Mouse (Mus musculus): ENCODE data around the gene Gal3st4.
"Not testable (repeated sequence)": the region's sequence is repeated elsewhere in the genome, so short reads cannot be mapped to it uniquely, and the experiment has no call there.

The Gal3st4 gene

GRCm38 (mm10) chr5:138260834-138261233, 11.8 kb downstream of the Gal3st4 start:
- no peak for DNase-seq

- DNase-seq = no peak
Observed at GRCm38 (mm10) chr5:138260051-138260450, 12.6 kb downstream of the Gal3st4 start.

DNA sequence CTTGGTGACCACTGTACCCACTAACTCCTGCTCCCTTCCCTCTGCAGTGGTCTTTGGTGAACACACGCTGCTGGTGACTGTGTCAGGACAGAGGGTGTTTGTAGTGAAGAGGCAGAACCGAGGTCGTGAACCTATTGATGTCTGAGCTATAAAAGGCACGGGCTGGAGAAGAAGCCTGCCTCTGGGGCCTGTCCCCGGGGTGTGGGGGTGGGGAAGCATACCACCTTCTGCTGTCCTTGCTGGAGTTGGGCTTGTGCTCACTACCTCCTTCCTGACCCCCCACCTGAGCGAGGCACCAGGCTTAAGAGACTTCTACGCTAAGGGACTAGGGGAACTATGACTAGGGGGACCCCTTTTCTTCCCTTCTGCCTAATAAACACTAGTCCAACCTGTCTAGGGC, 13.6 kb downstream of the Gal3st4 start:
- no peak for DNase-seq

DNA sequence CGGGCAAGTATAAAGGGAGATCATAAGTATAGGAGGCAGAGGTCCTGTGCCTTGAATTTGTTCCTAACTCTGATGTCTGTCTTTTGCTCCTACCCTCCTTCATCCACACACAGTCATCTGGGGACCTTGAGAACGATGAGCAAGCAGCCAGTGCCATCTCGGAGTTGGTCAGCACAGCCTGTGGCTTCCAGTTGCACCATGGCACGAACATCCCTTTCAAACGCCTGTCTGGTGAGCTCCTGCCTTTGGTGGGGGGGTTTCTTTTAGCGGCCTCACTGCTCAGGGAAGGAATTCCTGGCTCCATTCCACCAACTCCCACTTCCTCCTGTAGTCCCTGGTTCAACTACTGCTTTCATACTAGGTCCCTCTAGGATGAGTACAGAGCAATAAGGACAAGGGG, 14.1 kb downstream of the Gal3st4 start:
- DNase-seq = no peak

GRCm38 (mm10) chr5:138258078-138258477, 14.6 kb downstream of the Gal3st4 start:
- no peak for DNase-seq

DNA sequence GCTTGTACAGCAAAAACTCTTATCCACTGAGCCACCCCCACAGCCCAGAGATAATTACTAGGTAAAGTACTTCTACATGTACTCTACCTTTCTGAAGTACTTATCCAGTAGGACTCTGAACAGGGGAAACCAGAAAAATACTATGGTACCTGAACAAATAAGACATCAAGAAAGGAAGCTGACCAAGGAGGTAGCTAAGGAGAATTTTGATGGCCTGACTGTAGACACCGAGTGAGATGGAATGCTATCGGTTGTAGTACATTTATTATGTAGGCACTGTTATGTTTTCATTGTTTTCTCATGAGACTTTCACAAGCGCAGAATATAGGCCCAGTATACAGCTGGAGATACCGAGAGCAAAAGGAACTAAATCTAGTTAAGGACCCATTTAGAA, 15.1 kb downstream of the Gal3st4 start:
- DNase-seq = no peak

GRCm38 (mm10) chr5:138256966-138257584, 15.6 kb downstream of the Gal3st4 start:
- DNase-seq = peak in 1 of 2 experiments; percentile 14

- no peak for DNase-seq
Observed at GRCm38 (mm10) chr5:138256094-138256467, 16.6 kb downstream of the Gal3st4 start.

DNA sequence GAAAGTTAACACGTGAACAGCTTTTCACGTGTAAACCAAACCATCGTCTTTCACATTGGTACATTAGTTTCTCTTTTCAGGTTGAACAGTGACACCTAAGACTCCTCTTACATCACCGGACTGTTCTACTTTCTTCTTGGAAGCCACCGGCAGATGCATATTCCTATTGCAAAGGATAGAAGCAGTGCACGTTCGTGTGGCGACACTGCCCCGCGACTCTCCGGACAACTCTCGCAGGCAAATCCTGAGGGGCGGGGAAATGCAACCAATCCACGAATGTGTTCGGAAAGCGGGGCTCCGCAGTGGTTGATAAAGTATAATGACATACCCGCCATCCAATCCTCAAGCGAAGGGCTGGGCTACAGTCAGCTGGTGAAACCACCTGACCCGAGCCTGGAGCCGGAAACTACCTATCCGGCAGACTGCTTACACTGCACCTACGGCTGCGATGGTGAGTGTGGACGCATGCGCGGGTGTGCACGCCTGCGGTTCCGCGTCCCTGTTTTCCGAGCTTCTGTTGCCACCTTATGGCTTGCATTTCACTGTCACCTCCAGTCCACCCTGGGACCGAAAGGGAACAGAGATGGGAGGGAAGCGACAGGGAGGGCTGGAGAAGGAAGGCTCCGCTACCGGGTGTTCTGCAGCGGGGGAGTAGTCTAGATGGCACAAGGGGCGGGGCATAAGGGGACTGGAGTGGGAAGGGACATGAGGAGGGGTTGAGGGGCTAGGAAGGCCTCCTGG, 17.1 kb downstream of the Gal3st4 start, which contains the start of gene Lamtor4:
Gene Lamtor4, plus strand, starts transcription at position 130 of the 741 bp plus-strand sequence.
- peak; percentile 90 to 95 for DNase-seq

- no peak for DNase-seq
Observed at GRCm38 (mm10) chr5:138253061-138253460, 19.6 kb downstream of the Gal3st4 start.

GRCm38 (mm10) chr5:138251144-138251543, 21.5 kb downstream of the Gal3st4 start:
- no peak for DNase-seq

GRCm38 (mm10) chr5:138241511-138241910, 31.1 kb downstream of the Gal3st4 start:
- no peak for DNase-seq

- DNase-seq = no peak
Observed at GRCm38 (mm10) chr5:138234224-138234623, 38.4 kb downstream of the Gal3st4 start.

GRCm38 (mm10) chr5:138233778-138234177, 38.9 kb downstream of the Gal3st4 start:
- no peak for DNase-seq

- DNase-seq = no peak
Observed at GRCm38 (mm10) chr5:138229511-138229910, 43.1 kb downstream of the Gal3st4 start.

GRCm38 (mm10) chr5:138228026-138228425, 44.6 kb downstream of the Gal3st4 start:
- DNase-seq = no peak

DNA sequence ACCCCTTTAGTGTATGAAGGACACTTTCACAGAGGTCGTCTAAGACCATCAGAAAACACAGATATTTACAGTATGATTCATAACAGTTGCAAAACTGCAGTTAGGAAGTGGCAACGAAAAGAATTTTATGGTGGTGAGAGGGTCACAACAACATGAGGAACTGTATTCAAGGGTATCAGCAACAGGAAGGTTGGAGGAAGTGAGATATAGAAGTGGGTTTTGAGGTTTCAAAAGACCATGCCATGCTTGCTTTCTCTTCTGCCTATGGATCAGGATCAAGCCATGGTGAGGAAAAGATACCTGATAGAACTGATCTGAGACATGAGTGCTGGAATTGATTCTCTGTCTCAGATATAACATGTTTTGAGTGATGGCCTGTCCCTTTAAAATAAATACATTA, 45.3 kb downstream of the Gal3st4 start:
- no peak for DNase-seq

GRCm38 (mm10) chr5:138226491-138226890, 46.1 kb downstream of the Gal3st4 start:
- no peak for DNase-seq

- no peak for DNase-seq
Observed at GRCm38 (mm10) chr5:138225700-138226099, 46.9 kb downstream of the Gal3st4 start, which contains the start of gene Nxpe5. Gene Nxpe5 (plus strand): TSS chr5:138225898.

DNA sequence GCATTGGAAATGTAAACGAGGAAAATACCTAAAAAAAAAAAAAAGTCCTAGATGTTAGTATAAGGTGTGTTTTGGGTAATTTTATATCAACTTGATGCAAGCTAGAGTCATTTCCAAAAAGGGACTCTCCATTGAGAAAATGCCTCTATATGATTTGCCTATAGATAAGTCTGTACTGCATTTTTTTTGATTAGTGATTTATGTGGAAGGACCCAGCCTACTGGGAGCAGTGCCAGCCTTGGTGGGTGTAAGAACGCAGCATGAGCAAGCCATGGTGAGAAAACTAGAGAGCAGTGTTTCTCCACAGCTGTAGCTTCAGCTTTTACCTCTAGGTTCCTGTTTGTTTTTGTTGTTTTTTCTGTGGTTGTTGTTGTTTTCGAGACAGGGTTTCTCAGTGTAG, 49.4 kb downstream of the Gal3st4 start:
- no peak for DNase-seq

GRCm38 (mm10) chr5:138222111-138222510, 50.5 kb downstream of the Gal3st4 start:
- DNase-seq = peak; percentile 49 to 52

DNA sequence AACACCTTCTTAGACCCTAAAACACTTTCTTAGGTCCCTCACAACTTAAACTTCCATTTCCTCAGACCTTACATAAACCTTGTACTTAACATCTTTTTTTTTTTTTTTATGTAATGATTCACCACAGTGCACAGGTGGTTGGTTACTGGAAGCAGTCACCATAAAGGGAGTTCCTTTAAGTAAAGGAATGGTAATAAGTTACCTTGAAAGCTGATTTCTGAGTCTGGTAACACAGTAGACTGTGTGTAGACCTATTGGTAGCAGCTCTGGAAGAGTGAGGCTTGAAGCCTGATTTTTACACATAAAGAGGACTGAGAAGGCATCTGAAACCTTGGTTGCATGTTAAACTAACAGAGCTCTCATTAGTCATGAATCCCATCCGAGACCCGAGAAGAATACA, 52.8 kb downstream of the Gal3st4 start:
- no peak for DNase-seq

GRCm38 (mm10) chr5:138216632-138217031, 56.0 kb downstream of the Gal3st4 start:
- not testable (repeated sequence) for DNase-seq

Measured in thymus, adult 18-20 months (tissue).